Mouse (Mus musculus): Measurements from ENCODE around the gene Slc25a33.

DNA sequence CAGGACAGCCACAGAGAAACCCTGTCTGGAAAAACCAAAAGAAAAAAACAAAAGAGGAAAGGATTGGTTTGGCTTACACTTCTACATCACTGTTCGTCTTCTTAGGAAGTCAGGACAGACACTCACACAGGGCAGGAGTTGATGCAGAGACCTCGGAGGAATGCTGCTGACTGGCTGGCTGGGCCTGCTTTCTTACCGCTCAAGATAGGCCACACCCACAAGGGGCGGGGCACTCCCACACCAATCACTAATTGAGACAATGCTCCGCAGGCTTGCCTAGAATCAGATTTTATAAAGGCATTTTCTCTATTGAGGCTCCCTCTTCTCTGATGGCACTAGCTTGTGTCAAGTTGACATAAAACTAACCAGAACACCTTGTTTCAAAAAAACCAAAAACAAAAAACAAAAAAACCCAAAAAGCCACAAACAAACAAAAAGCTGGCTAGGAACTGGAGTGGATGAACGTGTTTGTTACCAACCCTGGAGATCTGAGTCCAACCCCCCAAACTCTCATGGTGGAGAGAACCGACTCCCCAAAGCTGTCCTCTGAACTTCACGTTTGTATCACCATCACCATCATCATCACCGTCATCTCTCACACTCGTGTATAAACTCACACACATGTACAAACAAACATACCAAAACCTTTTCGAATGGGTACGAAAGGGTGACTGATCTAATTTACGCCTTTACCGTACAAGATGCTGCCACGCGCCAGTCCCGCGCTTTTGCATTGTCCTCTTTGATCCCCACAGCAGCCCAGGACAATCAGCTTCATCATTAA, 72.5 kb downstream of the Slc25a33 start:
- TF ChIP-seq POLR2A (IDR thresholded peaks at IDR 0.05; ENCODE audit: insufficient read depth, low read depth, low read length) = 0 out of 2 replicates have a peak, but pooled peaks have one; percentile 57
- TF ChIP-seq CTCF (IDR thresholded peaks at IDR 0.05) = no peak
- no peak for TF ChIP-seq EP300 (IDR thresholded peaks at IDR 0.05; ENCODE audit: insufficient read depth, low read depth, low read length)
